Mouse (Mus musculus) midbrain, embryonic 12.5 days (tissue): ENCODE measurements at regions not wholly inside any gene's neighbourhood (a gene's known extent, or its start where the extent isn't known, plus 50 kb on each side); places are given as distances from the start of the nearest gene placed in this dataset.
A peak's percentile ranks its signal among the peaks of the same experiment; 100 is the strongest.

ENCODE experiments used
- ATAC-seq: fragments of 200-750 bp; cut with Nextera tagmentation; 2 replicates; pipeline ENCODE4 v1.8.0; 2017; ENCODE audit warnings: low read depth, moderate TSS enrichment, moderate library complexity; ENCODE audit not compliant: low FRiP score
- H3K27ac ChIP-seq: fragments of 300-500 bp; sonication (generic); replicated peaks from 2 replicates; pipeline ENCODE4 v1.5.1; 2016; ENCODE audit warnings: mild to moderate bottlenecking
- H3K27me3 ChIP-seq: fragments of 300-500 bp; sonication (generic); 2 replicates; pipeline ENCODE4 v1.6.1; 2016; ENCODE audit warnings: mild to moderate bottlenecking
- H3K36me3 ChIP-seq: fragments of 300-500 bp; sonication (generic); 2 replicates; pipeline ENCODE4 v1.6.1; 2016
- H3K4me1 ChIP-seq: fragments of 300-500 bp; sonication (generic); 2 replicates; pipeline ENCODE4 v1.6.1; 2016
- H3K4me2 ChIP-seq: fragments of 300-500 bp; sonication (generic); replicated peaks from 2 replicates; pipeline ENCODE4 v1.6.1; 2016; ENCODE audit warnings: mild to moderate bottlenecking, moderate library complexity
- H3K4me3 ChIP-seq: fragments of 300-500 bp; sonication (generic); 2 replicates; pipeline ENCODE4 v1.5.1; 2016; ENCODE audit warnings: mild to moderate bottlenecking
- H3K9ac ChIP-seq: fragments of 300-500 bp; sonication (generic); replicated peaks from 2 replicates; pipeline ENCODE4 v1.6.1; 2016; ENCODE audit warnings: mild to moderate bottlenecking, moderate library complexity
- H3K9me3 ChIP-seq: fragments of 300-500 bp; sonication (generic); 2 replicates; pipeline ENCODE4 v1.6.1; 2016; ENCODE audit warnings: mild to moderate bottlenecking
- WGBS: fragments of 180-500 bp; shearing (Covaris S2); methylation state at CpG from one replicate; pipeline ENCODE4 v1.1.7; 2016; 5-methylcytosine and 5-hydroxymethylcytosine counted together

DNA sequence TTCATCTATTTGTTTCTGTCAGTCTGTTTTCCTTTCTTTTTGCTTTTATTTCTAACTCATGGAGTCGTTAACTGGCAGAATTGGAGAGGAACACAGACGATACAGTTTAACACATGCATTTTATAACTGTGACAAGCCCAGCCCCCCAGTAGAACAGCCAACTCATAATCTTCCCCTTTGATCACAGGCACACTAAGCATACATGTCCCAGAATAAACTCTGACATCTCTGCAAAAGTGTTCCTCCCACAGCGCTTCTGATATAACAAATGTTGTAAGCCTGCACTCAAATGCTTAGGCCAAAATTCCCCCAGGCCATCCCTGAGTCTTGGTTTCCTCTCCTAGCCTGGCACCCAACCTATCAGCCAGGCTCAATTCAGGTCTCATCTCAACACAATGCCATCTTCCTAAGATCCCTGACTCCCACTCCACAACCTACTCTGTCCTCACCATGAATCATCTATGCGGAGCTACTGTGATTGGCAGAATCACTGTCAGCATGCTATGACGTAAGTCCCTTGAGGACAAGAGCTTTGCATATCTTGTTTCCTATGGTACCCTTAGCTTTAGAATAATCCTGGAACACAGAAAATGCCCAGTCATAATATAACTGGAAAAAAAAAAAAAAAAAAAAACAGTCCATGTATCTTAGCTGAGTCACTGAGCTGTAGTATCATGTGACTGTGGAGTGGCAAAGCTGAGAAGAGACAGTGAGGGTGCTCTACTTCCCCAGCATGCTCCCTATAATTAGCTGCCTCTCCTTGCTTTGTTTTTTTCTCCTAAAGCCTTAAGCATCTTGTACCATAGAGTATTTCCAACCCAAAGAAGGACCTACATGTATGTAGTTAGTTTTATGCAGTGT, 146.7 kb downstream of the Plk2 start:
- no peaks in the 10 kb centered on the region for H3K36me3 ChIP-seq
- no peaks in the 10 kb centered on the region for H3K9me3 ChIP-seq
- peaks cover 9% of the 10 kb centered on the region; the same call in 1 of the 2 replicates for H3K4me1 ChIP-seq
- 91% methylated on average over 5 of the region's 5 CpGs for whole genome bisulfite sequencing
- H3K27me3 ChIP-seq: no peaks in the 10 kb centered on the region
- no peak overlapping the region for H3K27ac ChIP-seq
- no peak overlapping the region for H3K4me2 ChIP-seq
- no peak overlapping the region for H3K9ac ChIP-seq
- ATAC-seq: no peak
- no peak overlapping the region for H3K4me3 ChIP-seq

DNA sequence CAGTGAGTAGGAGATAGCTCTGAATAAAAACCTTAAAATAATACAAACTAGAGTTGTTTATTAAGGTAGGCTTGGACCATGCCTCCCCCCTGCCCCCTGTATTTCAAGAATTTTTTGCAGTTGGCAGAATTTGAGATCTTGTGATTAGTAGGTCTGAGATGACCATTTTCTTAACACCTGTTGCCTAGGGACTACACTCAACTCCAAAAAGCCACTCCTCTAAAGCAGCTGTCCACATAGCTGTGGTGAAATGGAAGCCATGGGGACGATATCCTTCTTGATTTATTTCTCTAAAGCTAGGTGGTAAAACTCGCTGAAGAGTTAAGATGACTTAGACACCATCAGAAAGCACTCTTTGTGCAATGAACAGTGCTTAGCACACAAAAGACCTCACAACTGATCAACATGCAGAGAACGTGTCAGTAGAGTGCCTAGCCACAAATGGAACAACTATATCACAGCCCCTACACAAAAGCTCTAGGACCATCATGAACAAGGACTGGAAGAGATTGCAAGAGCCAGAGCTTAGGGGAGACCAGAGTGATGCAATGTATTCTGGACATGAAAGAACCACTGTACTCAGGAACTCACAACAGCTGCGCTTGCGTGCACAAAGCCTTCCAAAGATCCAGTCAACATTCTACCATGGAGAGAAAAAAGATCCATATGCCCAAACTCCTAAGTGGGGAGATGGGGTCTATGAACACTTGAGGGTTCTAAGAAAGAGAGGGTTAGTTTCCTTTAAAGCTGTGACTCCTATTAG, 147.6 kb downstream of the Plk2 start:
- H3K4me2 ChIP-seq: no peak overlapping the region
- no peak overlapping the region for H3K9ac ChIP-seq
- 85% methylated on average over 5 of the region's 5 CpGs for WGBS
- no peak overlapping the region for H3K27ac ChIP-seq
- no peaks in the 10 kb centered on the region for H3K27me3 ChIP-seq
- no peak overlapping the region for H3K4me3 ChIP-seq
- H3K9me3 ChIP-seq: no peaks in the 10 kb centered on the region
- ATAC-seq: no peak
- peaks cover 9% of the 10 kb centered on the region; the same call in 1 of the 2 replicates for H3K4me1 ChIP-seq
- H3K36me3 ChIP-seq: no peaks in the 10 kb centered on the region

DNA sequence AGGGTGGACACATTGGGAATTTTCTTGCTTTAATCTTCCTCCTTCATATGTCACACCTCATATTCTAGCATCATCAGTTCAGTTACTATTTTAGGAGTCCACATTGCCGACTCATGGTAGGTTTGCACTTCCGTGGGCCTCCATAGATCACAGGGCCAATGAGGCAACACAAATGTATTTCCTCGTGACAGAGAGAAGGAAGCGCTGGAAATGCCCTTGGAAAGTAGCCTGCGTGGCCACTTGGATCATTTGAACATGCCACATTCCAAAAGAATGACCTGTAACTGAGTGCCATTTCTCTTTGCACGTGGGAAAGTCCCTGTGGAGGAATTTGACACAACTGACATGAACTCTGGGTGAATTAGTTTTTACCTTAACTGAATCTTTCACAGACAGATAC, 150.6 kb downstream of the Plk2 start:
- Histone ChIP-seq H3K4me3 (no peak overlapping the region), H3K36me3 (no peaks in the 10 kb centered on the region), H3K27ac (no peak overlapping the region), H3K4me1 (peaks cover 6% of the 10 kb centered on the region; the same call in 1 of the 2 replicates), H3K9me3 (no peaks in the 10 kb centered on the region), H3K9ac (no peak overlapping the region), H3K4me2 (no peak overlapping the region), H3K27me3 (no peaks in the 10 kb centered on the region)
- no peak for ATAC-seq
- WGBS: 81% methylated on average over 6 of the region's 6 CpGs

DNA sequence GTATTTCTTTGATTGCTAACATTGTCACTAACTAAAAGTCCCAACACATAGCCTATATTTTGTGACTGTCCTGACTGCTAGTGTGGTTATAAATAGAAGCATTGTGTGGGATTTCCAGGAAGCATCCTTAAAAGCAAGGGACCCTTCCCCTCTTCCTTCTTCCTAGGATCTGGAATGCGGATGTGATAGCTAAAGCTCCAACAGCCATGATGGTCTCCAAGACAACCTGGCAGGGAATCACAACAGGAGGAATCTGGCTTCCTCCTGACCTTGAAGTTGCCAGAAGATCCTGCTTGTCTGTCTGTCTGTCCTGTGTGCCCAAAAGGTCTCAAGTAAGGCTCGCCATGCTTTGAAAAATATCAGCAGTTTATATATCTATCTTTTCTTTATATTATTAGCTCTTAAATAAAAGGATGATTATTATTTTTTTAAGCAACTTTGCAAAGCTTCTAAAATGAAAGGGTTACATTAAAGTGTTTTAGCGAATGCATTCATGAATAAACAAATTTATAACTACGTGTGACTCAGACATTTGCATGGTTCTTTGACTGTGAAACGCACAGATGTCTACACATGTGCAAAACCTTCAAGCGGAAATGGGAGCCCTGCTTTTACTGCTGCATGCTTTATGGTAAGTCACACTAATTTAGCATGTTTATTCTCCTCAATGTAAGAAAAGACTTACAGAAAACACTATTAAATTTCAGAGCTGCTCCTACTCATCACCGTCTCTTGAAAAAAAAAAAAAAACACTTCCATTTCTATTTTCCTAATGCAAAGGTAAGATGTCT, 160.9 kb downstream of the Plk2 start:
- no peak for ATAC-seq
- Histone ChIP-seq H3K27ac (no peak overlapping the region), H3K4me1 (peaks cover 5% of the 10 kb centered on the region; the same call in 1 of the 2 replicates), H3K9me3 (no peaks in the 10 kb centered on the region), H3K27me3 (no peaks in the 10 kb centered on the region), H3K4me2 (no peak overlapping the region), H3K9ac (no peak overlapping the region), H3K4me3 (no peak overlapping the region), H3K36me3 (no peaks in the 10 kb centered on the region)
- 84% methylated on average over 7 of the region's 7 CpGs for WGBS

DNA sequence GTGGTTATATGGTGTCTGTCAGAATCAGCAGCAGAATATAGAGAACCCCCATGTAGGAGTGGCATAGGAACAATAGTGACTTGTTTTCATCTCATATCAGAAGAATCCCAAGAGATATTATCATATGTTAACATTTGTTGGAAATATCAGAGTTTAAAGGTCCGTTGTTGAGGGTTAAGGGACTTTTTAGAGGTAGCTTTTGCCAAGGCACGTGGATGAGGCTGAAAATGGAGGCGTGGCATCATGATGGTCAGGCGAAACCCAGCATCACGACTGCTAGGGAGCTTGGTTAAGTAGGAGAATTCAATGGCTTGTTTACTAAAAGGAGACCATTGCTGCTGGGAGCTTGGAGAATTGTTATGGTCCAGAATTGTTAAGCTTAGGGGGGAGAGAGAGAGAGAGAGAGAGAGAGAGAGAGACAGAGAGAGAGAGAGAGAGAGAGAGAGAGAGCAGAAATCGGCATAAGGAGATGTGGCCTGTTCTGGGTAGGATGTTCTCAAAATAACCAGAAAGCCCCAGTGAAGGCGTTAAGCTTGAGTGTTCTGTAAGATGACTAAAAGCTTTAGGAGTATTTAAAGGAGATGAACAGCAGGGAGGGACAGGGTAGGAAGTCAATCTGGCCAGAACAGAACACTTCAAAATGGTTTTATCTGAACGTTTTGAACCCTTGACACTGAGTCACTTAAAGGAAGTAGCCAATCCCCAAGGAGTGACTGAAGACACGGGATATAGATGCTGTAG, 161.7 kb downstream of the Plk2 start:
- no peak overlapping the region for H3K27ac ChIP-seq
- ATAC-seq: no peak
- no peaks in the 10 kb centered on the region for H3K36me3 ChIP-seq
- no peak overlapping the region for H3K4me2 ChIP-seq
- peaks cover 5% of the 10 kb centered on the region; the same call in 1 of the 2 replicates for H3K4me1 ChIP-seq
- H3K9ac ChIP-seq: no peak overlapping the region
- H3K27me3 ChIP-seq: no peaks in the 10 kb centered on the region
- 77% methylated on average over 9 of the region's 9 CpGs for WGBS
- H3K4me3 ChIP-seq: no peak overlapping the region
- H3K9me3 ChIP-seq: no peaks in the 10 kb centered on the region

DNA sequence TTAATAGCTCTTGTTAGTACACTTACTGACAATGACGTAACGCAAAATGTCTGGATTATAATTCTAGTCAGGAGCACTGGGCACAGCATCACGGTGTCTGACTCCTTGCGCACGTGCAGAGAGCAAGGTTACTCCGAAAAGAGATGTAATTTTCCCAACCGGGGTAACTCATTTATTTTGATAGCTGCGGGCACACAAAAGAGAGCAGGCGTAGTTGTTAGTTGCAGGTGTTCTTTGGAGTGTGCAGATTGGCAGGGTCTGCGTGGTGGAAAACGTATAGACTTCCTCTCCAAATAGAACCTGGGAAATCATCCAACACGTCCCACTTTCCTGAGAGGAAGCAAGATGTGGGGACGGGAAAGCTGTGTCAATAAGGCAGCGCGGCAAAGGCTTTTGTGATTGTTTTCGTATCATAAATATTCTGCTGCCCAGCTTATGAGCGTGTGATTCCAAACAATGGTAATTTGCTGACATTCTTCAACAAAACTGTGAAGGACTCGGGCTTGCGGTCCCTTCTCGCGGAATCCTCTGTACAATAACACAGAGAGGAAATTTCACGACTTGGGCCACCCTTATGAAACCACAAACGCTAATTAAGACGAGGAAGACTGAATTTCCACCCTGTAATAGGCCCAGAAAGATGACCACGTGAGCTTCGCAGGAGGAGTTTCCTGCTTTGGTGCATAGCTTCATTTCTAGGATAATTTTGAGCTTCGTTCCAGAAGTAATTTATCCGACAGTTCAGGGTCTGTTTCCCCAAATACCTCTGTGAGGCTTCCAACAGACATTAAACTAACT, 163.3 kb downstream of the Plk2 start:
- H3K27ac ChIP-seq: no peak overlapping the region
- no peaks in the 10 kb centered on the region for H3K36me3 ChIP-seq
- ATAC-seq: peak; percentile 34; the same call in 1 of the 2 replicates
- H3K9ac ChIP-seq: no peak overlapping the region
- no peak overlapping the region for H3K4me2 ChIP-seq
- peaks cover 5% of the 10 kb centered on the region; the same call in 1 of the 2 replicates for H3K4me1 ChIP-seq
- H3K27me3 ChIP-seq: no peaks in the 10 kb centered on the region
- H3K4me3 ChIP-seq: no peak overlapping the region
- no peaks in the 10 kb centered on the region for H3K9me3 ChIP-seq
- WGBS: 80% methylated on average over 28 of the region's 28 CpGs

DNA sequence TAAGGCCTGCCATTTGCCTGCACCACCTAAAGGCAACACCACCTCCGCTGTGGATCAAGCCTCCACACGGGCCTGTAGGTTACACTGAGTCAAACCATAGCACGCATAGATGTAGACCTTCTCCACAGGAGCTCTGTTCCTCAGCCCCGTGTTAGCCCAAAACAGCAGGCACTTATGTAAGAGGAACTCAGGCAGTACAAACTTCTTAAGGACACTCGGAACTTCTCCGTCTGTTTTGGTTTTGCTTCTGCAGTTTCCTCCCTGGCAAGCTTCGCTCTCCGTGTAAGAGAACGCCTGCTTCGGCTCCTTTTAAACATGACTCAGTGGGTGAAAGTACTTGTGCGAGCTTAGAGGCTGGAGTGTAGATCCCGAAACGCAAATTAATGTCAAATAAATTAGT, 165.7 kb downstream of the Plk2 start:
- H3K9me3 ChIP-seq: no peaks in the 10 kb centered on the region
- no peak for ATAC-seq
- no peak overlapping the region for H3K4me2 ChIP-seq
- H3K4me1 ChIP-seq: peaks cover 5% of the 10 kb centered on the region; the same call in 1 of the 2 replicates
- no peak overlapping the region for H3K9ac ChIP-seq
- WGBS: 86% methylated on average over 13 of the region's 13 CpGs
- H3K27ac ChIP-seq: no peak overlapping the region
- no peaks in the 10 kb centered on the region for H3K27me3 ChIP-seq
- no peaks in the 10 kb centered on the region for H3K36me3 ChIP-seq
- H3K4me3 ChIP-seq: no peak overlapping the region

DNA sequence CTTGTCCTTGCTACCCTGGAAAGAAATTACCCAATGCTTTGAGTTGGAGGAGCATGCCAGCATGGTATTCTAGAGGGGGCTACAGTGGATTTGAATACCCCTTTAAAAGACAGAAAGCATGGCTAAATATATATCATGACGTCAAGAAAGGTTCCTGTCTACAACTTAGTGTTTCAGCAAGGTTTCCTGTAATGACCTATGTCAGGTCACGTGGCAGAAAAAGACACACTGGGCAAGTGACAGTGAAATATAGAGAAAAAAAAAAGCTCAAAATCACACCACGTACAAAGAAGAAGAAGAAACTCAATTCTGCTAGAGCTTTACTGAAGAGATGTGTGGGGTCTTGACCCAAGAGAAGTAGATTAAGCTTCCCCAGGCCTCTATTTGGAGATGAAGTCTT, 167.7 kb downstream of the Plk2 start:
- WGBS: 81% methylated on average over 3 of the region's 3 CpGs
- H3K4me2 ChIP-seq: no peak overlapping the region
- no peaks in the 10 kb centered on the region for H3K36me3 ChIP-seq
- no peak overlapping the region for H3K27ac ChIP-seq
- no peak overlapping the region for H3K9ac ChIP-seq
- H3K9me3 ChIP-seq: no peaks in the 10 kb centered on the region
- H3K27me3 ChIP-seq: no peaks in the 10 kb centered on the region
- H3K4me1 ChIP-seq: peaks cover 5% of the 10 kb centered on the region; the same call in 1 of the 2 replicates
- ATAC-seq: no peak
- H3K4me3 ChIP-seq: no peak overlapping the region

DNA sequence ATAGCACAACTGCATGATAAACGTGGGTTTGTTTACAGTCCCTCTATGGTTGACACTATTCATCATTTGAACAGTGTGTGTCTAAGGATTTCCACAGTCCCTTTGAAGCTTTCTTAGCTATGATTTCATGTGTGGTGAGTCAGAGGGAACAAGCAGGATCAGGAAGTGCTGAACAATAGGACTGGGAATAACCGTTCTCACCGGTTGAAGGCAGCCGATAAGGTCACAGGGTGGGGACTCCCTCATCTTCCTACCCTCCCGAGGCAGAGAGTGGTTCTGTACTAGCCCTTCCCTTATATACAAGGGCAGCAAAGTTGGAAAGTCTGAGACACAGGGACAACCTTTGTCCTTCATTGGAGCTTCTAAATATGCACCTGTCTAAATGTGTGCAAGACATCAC, 168.1 kb downstream of the Plk2 start:
- Histone ChIP-seq H3K27ac (no peak overlapping the region), H3K27me3 (no peaks in the 10 kb centered on the region), H3K4me2 (no peak overlapping the region), H3K4me3 (no peak overlapping the region), H3K9me3 (no peaks in the 10 kb centered on the region), H3K9ac (no peak overlapping the region), H3K4me1 (peaks cover 3% of the 10 kb centered on the region; the same call in 1 of the 2 replicates), H3K36me3 (no peaks in the 10 kb centered on the region)
- no peak for ATAC-seq
- WGBS: 48% methylated on average over 5 of the region's 5 CpGs

DNA sequence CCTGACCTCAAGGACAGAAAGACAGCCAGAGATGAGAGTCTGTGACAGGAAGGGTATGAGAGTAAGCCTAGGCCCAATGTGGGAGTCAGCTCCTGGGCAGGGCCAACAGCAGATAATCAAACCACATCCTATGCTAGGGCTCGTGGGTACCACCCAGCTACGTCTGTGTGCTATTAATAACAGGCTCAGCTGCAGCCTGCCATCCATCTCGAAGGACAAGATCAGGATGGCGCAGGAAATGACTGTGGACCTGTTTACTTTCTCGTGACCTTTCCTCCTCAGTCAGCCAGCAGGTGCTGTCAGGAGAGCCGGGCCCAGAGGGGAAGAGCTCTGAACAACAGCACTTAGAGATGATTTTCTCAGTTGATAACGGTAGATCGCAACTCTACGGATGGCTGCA, 169.1 kb downstream of the Plk2 start:
- no peak overlapping the region for H3K4me3 ChIP-seq
- H3K9ac ChIP-seq: no peak overlapping the region
- no peaks in the 10 kb centered on the region for H3K4me1 ChIP-seq
- H3K27ac ChIP-seq: no peak overlapping the region
- no peaks in the 10 kb centered on the region for H3K36me3 ChIP-seq
- ATAC-seq: no peak
- H3K9me3 ChIP-seq: no peaks in the 10 kb centered on the region
- no peak overlapping the region for H3K4me2 ChIP-seq
- 75% methylated on average over 9 of the region's 9 CpGs for WGBS
- no peaks in the 10 kb centered on the region for H3K27me3 ChIP-seq
